Mouse (Mus musculus) hindbrain, embryonic 16.5 days (tissue): ENCODE results near the gene Slc3a2. TPM values are rescaled to one million over a fixed set of nuclear protein-coding genes. Genes with fewer than 3 reads are reported as not detected.

Source experiments
- ATAC-seq: fragments of 200-750 bp; cut with Nextera tagmentation; 2 replicates; pipeline ENCODE4 v1.8.0; 2017; ENCODE audit warnings: moderate TSS enrichment, moderate library complexity
- H3K27ac ChIP-seq: fragments of 300-500 bp; sonication (generic); 2 replicates; pipeline ENCODE4 v1.5.1; 2014; ENCODE audit warnings: low read depth, mild to moderate bottlenecking, control low read depth, low read length, moderate library complexity
- H3K27me3 ChIP-seq: fragments of 300-500 bp; sonication (generic); replicated peaks from 2 replicates; pipeline ENCODE4 v1.6.1; 2014; ENCODE audit warnings: low read length; ENCODE audit not compliant: control insufficient read depth, insufficient read depth
- H3K36me3 ChIP-seq: fragments of 300-500 bp; sonication (generic); 2 replicates; pipeline ENCODE4 v1.6.1; 2014; ENCODE audit warnings: mild to moderate bottlenecking, low read length, moderate library complexity, mixed read lengths; ENCODE audit not compliant: control insufficient read depth, insufficient read depth
- H3K4me1 ChIP-seq: fragments of 300-500 bp; sonication (generic); 2 replicates; pipeline ENCODE4 v1.6.1; 2014; ENCODE audit warnings: low read depth, low read length; ENCODE audit not compliant: control insufficient read depth, insufficient read depth
- H3K4me2 ChIP-seq: fragments of 300-500 bp; sonication (generic); 2 replicates; pipeline ENCODE4 v1.6.1; 2014; ENCODE audit warnings: mild to moderate bottlenecking, low read length, control low read depth, moderate library complexity
- H3K4me3 ChIP-seq: fragments of 300-500 bp; sonication (generic); 2 replicates; pipeline ENCODE4 v1.5.1; 2014; ENCODE audit warnings: mild to moderate bottlenecking, low read length, control low read depth, moderate library complexity
- H3K9ac ChIP-seq: fragments of 300-500 bp; sonication (generic); 2 replicates; pipeline ENCODE4 v1.6.1; 2014; ENCODE audit warnings: low read depth, mild to moderate bottlenecking, control low read depth, low read length, moderate library complexity
- H3K9me3 ChIP-seq: fragments of 300-500 bp; sonication (generic); 2 replicates; pipeline ENCODE4 v1.6.1; 2014; ENCODE audit warnings: mild to moderate bottlenecking, low read length, moderate library complexity; ENCODE audit not compliant: control insufficient read depth
- WGBS: fragments of 180-500 bp; shearing (Covaris S2); extraction: QIAGEN DNeasy Blood & Tissue Kit; methylation state at CpG from one replicate; pipeline ENCODE4 v1.1.7; 2014; 5-methylcytosine and 5-hydroxymethylcytosine counted together
- polyA plus RNA-seq: library from polyadenylated mRNA; unstranded; fragments of >200 nt; fragmentation: Nextera tagmentation; extraction: Ambion mirVana; gene quantifications from 2 replicates; pipeline ENCODE4 v1.2.1, GENCODE M21; 2015

The Slc3a2 gene
- polyA plus RNA-seq, 1 experiment from 2014 or later: 191 TPM

GRCm38 (mm10) chr19:8713997-8714652, 9.0 kb downstream of the Slc3a2 start:
- H3K9me3 ChIP-seq: no peaks in the 10 kb centered on the region
- peak overlapping the region; percentile 75 for H3K9ac ChIP-seq
- H3K4me1 ChIP-seq: peaks cover 23% of the 10 kb centered on the region
- H3K36me3 ChIP-seq: peaks cover 11% of the 10 kb centered on the region
- H3K4me3 ChIP-seq: peak overlapping the region; percentile 50
- H3K4me2 ChIP-seq: peak overlapping the region; percentile 58
- 7% methylated on average over 13 of the region's 13 CpGs for WGBS
- no peaks in the 10 kb centered on the region for H3K27me3 ChIP-seq
- peak; percentile 31 for ATAC-seq
- H3K27ac ChIP-seq: peak overlapping the region; percentile 85

- H3K9me3 ChIP-seq: no peaks in the 10 kb centered on the region
- H3K4me2 ChIP-seq: peak overlapping the region; percentile 58
- peaks cover 17% of the 10 kb centered on the region for H3K36me3 ChIP-seq
- H3K9ac ChIP-seq: peak overlapping the region; percentile 75
- peaks cover 23% of the 10 kb centered on the region for H3K4me1 ChIP-seq
- peak; percentile 93 for ATAC-seq
- peak overlapping the region; percentile 85 for H3K27ac ChIP-seq
- H3K27me3 ChIP-seq: no peaks in the 10 kb centered on the region
- WGBS: under 1% methylated on average over 48 of the region's 51 CpGs
- H3K4me3 ChIP-seq: peak overlapping the region; percentile 50
Measured at GRCm38 (mm10) chr19:8713306-8713996, 9.7 kb downstream of the Slc3a2 start.

- no peaks in the 10 kb centered on the region for H3K27me3 ChIP-seq
- peak; percentile 44 for ATAC-seq
- H3K27ac ChIP-seq: peak overlapping the region; percentile 85
- under 1% methylated on average over 13 of the region's 13 CpGs for WGBS
- peak overlapping the region; percentile 58 for H3K4me2 ChIP-seq
- peaks cover 23% of the 10 kb centered on the region for H3K36me3 ChIP-seq
- peaks cover 23% of the 10 kb centered on the region for H3K4me1 ChIP-seq
- H3K9me3 ChIP-seq: no peaks in the 10 kb centered on the region
- H3K4me3 ChIP-seq: peak overlapping the region; percentile 50
- peak overlapping the region; percentile 75 for H3K9ac ChIP-seq
Measured at GRCm38 (mm10) chr19:8712870-8713305, 10.3 kb downstream of the Slc3a2 start.

- H3K4me1 ChIP-seq: peaks cover 23% of the 10 kb centered on the region
- H3K9ac ChIP-seq: peak overlapping the region; percentile 75
- peak overlapping the region; percentile 50 for H3K4me3 ChIP-seq
- WGBS: 62% methylated on average over 10 of the region's 10 CpGs
- H3K4me2 ChIP-seq: peak overlapping the region; percentile 58
- peak overlapping the region; percentile 85 for H3K27ac ChIP-seq
- H3K9me3 ChIP-seq: no peaks in the 10 kb centered on the region
- no peak for ATAC-seq
- H3K27me3 ChIP-seq: no peaks in the 10 kb centered on the region
- peaks cover 28% of the 10 kb centered on the region for H3K36me3 ChIP-seq
Measured at GRCm38 (mm10) chr19:8711949-8712869, 11.0 kb downstream of the Slc3a2 start.

GRCm38 (mm10) chr19:8711506-8711905, 11.7 kb downstream of the Slc3a2 start:
- H3K9me3 ChIP-seq: no peaks in the 10 kb centered on the region
- H3K27ac ChIP-seq: no peak overlapping the region
- peak overlapping the region; percentile 50 for H3K4me3 ChIP-seq
- peaks cover 33% of the 10 kb centered on the region for H3K36me3 ChIP-seq
- ATAC-seq: no peak
- WGBS: 72% methylated on average over 4 of the region's 4 CpGs
- no peaks in the 10 kb centered on the region for H3K27me3 ChIP-seq
- H3K4me2 ChIP-seq: peak overlapping the region; percentile 58
- peak overlapping the region; percentile 9; the same call in 1 of the 2 replicates for H3K9ac ChIP-seq
- peaks cover 23% of the 10 kb centered on the region for H3K4me1 ChIP-seq

GRCm38 (mm10) chr19:8710057-8710456, 13.1 kb downstream of the Slc3a2 start:
- 84% methylated on average over 2 of the region's 2 CpGs for WGBS
- Histone ChIP-seq H3K4me3 (no peak overlapping the region), H3K27ac (peak overlapping the region; percentile 24), H3K4me2 (peak overlapping the region; percentile 1; the same call in 1 of the 2 replicates), H3K9ac (no peak overlapping the region), H3K4me1 (peaks cover 23% of the 10 kb centered on the region), H3K36me3 (peaks cover 36% of the 10 kb centered on the region), H3K9me3 (no peaks in the 10 kb centered on the region), H3K27me3 (no peaks in the 10 kb centered on the region)
- no peak for ATAC-seq

- peaks cover 36% of the 10 kb centered on the region for H3K36me3 ChIP-seq
- ATAC-seq: no peak
- H3K4me2 ChIP-seq: no peak overlapping the region
- 95% methylated on average over 8 of the region's 8 CpGs for WGBS
- H3K27me3 ChIP-seq: no peaks in the 10 kb centered on the region
- H3K9ac ChIP-seq: no peak overlapping the region
- H3K4me1 ChIP-seq: peaks cover 19% of the 10 kb centered on the region
- no peaks in the 10 kb centered on the region for H3K9me3 ChIP-seq
- no peak overlapping the region for H3K4me3 ChIP-seq
- H3K27ac ChIP-seq: no peak overlapping the region
Measured at GRCm38 (mm10) chr19:8708954-8709353, 14.2 kb downstream of the Slc3a2 start.

GRCm38 (mm10) chr19:8706930-8707329, 16.2 kb downstream of the Slc3a2 start:
- H3K9ac ChIP-seq: no peak overlapping the region

More at GRCm38 (mm10) chr19:8706930-8707329, 16.2 kb downstream of the Slc3a2 start:
- ATAC-seq: no peak
- Histone ChIP-seq H3K27me3 (no peaks in the 10 kb centered on the region), H3K4me3 (no peak overlapping the region), H3K36me3 (peaks cover 34% of the 10 kb centered on the region), H3K4me2 (no peak overlapping the region), H3K27ac (no peak overlapping the region), H3K4me1 (peaks cover 12% of the 10 kb centered on the region), H3K9me3 (no peaks in the 10 kb centered on the region)
- WGBS: 98% methylated on average over 7 of the region's 7 CpGs
